Mouse (Mus musculus) 3134 (cell line): Measurements from ENCODE around the gene Ptprd.

ENCODE experiments used
- DNase-seq: peaks from one replicate; pipeline ENCODE4 v3.0.0-alpha.2; 2011; ENCODE audit warnings: low spot score; ENCODE audit not compliant: insufficient read length; ENCODE audit errors: extremely low read depth

Ptprd gene

GRCm38 (mm10) chr4:77586222-77586621 is 625.5 kb downstream of the Ptprd start:
- no peak for DNase-seq

DNA sequence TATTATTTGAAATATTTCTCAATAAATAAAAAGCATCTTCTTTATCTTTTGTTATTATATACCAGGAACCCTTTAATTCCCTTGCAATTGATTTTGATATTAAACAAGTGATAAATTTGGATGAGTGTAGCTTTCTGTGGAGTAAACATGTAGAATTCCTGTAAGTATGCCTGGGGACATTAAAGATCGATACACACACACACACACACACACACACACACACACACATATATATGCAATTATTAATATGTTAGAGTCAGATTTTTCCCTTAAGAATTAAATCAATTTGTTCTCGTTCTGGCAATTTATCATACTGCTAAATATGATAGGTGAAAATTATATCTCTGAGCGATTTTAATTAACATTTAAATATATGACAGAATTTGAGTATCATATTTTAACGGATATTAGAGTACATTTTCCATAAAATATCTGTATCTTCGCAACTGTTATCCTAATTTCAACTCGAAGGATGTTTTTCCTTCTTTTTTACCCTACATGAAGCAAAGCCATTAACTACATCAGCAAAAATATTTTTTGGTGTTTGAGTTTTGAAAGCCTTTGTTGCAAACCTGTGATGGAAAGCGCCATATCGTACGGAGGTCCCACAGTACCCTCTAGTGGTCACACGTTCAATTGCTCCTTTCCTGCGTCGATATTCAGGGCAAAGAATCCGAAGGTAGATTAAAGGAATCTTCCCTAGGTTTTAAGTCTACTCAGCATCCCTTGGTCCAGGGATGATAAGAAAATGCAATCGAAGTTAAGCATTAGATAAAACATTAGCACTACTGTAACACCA is 653.2 kb downstream of the Ptprd start:
- DNase-seq: no peak

- no peak for DNase-seq
Observed at GRCm38 (mm10) chr4:77555841-77556240, 655.9 kb downstream of the Ptprd start.

DNA sequence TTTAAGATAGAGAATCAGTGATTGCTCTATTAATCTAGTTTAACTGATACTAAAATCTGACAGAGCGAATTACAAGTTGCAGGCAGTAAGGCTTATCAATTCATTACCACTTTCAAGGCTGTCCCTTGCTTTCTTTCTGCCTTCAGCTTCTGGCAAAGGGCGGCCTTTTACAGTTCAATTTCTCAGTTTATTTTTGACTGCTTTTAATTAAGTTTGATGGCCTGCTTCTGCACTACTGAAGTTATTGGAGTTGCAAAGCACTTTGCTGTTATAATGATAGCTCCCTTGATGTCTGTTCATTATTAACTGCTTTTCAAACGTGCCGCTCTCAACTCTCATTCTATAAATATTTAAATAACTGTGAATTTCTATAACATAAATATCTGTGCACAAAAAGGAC is 673.9 kb downstream of the Ptprd start:
- no peak for DNase-seq

DNA sequence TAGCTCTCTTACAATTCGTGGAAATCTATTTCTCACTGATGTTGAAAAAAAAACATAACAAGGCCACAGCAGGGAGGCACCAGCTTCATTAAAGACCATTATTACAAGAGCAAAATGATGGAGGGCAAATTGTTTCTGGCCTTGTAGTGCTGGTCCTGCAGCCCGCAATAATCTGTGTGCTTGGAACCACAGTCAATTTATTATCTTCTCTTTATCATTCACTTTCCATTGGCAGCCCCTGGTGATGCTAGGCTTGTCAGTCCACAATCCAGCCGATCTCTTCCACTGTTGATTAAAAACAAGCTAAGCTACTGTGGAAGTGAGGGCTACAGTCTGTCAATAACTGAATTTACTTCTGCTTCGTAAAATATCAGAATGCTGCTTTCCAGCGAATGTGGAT is 674.4 kb downstream of the Ptprd start:
- no peak for DNase-seq

- DNase-seq: no peak
Observed at GRCm38 (mm10) chr4:77535601-77536000, 676.2 kb downstream of the Ptprd start.

- DNase-seq: no peak
Observed at GRCm38 (mm10) chr4:77534553-77534952, 677.2 kb downstream of the Ptprd start.

DNA sequence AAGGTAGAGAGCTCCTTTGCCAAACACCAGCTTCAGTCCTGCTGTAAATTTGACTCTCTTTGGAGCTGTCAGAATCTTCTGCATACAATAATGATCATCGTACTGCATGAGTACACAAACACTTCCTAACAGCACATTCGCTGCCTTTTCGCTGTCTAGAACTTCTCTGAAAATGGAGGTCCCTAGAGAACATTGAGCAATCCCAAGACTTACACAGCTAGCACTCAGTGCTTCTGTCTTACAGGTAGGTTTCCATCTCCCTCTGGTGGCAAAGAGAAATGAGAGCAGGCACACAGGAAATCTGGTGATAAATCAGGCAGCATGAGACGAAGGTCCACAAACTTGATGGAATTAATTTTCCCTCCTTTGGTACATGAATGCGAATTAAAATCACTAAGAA is 692.6 kb downstream of the Ptprd start:
- DNase-seq: no peak

GRCm38 (mm10) chr4:77513914-77514628 is 697.7 kb downstream of the Ptprd start:
- no peak for DNase-seq

- no peak for DNase-seq
Observed at GRCm38 (mm10) chr4:77513041-77513440, 698.7 kb downstream of the Ptprd start.

DNA sequence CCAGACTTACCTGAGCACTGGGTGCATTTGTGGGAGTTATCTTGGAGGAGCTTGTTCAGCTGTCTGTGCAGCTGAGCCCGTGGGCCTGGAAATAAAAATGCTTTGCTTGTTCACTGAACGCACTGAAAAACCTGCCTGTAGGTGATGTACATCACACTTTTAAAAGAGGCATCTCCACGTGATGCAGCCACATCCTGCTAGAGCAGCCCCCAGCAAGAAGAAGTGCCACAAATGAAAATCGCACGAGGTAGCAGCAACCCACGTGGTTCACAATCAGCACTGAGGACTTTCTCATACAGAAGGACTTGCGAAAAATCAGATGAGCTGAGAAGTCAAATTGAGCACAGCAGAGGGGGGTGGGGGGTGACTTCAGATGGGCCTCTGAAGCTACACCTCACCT is 757.7 kb downstream of the Ptprd start:
- DNase-seq: no peak

- no peak for DNase-seq
Observed at GRCm38 (mm10) chr4:77399146-77399545, 812.6 kb downstream of the Ptprd start.

DNA sequence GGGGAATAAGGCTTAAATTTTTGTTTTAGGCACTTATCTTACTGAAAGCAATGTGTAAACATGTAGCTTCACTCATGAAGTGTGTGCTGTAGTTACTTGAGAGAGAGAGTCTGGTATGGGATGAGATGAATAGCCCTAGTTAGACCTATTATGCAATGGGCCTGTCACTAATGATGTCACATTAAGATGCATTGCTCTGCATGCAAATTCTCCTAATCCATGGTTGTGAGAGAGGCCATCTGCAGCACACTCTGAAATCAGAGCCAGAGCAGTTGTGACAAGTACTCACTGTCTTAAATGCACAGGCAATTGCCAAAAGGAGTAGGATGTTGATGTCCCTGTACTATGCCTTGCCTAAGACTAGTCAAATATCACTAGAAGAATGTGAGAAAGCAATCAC is 850.0 kb downstream of the Ptprd start:
- no peak for DNase-seq

DNA sequence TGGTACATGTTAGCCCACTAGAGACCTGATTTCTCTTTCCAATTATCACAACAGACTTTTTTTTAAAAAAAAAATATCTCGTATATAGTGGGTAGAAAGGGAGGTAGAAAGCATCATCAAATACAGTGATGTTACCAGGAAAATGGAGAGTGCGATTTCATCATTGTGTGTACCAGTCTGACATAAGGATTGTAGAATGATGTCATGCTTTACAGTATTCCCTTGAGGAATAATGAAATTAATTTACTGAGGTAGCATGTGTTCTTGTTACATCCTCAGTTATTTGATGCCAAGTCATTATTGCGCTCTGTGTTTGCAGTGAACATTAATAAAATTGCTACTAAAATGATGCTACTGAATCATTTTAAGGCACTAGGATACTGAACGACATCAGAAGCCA is 884.6 kb downstream of the Ptprd start:
- DNase-seq: no peak

DNA sequence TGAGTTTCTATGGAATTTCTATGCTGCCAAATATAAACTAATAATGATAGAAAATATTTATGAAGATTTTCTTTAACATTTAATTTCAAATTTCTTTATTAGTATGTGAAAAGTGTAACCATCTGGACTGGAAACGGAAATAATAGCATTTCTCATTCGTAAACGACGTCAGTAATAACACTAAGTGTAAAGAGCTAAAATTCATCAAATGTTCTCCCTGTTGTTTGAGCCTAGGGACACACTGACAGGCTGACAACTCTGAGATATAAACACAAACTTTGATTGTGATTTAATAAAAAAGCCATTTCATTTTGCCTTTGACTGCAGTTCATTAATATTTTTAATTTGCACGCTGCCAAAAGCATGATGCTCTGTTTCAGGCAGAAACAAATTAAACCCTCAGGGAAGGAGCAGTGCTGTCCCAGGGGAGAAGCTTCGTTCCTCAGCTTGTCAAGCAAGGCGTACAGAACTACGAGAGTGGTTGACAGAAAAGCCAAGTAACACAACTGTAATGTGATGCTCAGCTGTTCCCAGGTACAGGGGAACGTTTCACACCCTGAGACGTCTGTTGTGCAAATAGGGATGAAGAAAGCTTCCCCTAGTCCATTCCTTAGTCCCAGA is 894.6 kb downstream of the Ptprd start:
- no peak for DNase-seq

GRCm38 (mm10) chr4:77316644-77317043 is 895.1 kb downstream of the Ptprd start:
- DNase-seq: no peak

- no peak for DNase-seq
Observed at GRCm38 (mm10) chr4:77310127-77310788, 901.5 kb downstream of the Ptprd start.

DNA sequence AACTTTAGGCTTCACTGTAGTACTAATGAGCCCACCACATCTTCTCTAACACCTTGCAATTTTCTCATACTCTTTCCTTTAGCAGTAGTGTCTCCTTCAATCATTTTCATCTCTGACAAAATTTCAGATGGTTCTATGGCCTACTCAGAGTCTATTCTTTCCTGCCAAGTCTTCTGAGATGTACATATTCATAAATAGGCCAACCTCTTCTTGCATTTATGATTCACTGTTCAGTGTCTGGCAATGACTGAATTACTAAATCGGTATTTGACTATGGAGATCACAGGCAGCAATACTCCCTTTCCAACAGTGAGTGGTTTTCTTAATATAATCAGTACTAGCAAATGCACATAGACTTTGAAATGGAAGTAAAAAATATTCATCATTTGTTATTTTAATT is 928.3 kb downstream of the Ptprd start:
- DNase-seq: no peak

DNA sequence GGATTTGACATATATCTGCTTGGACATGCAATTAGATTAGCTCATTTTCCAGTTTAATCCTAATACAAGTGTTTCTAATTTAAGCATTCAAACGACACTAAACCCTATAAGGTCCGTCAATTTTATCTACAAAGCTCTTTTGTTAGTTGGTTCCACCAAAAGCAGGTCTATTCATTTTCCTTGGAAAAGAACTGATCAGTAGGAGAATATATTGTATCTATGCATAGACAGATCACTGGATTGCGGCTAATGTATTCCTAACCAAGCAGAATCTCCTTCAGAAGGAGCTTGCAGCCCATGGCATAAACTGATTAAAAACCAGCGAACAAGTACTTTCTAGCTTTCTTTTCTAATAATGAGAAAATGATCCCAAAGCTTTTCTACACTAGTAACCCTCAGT is 933.8 kb downstream of the Ptprd start:
- no peak for DNase-seq

DNA sequence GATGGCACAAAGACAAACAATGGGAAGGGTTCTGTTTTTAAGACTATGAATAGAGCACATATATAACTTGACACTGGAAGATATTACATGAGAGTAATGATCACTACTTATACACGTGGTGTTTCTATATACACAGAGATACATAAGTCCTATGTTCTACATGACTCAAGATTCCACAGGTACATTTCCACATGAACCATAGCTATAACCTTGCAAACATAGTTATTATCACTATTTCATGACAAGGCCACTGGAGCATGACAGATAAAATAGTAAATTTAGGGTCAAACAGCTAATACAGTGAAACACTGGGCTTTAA is 951.8 kb downstream of the Ptprd start:
- no peak for DNase-seq

- DNase-seq: no peak
Observed at GRCm38 (mm10) chr4:77259250-77259971, 952.4 kb downstream of the Ptprd start.
